Mouse (Mus musculus) midbrain, embryonic 10.5 days (tissue): ENCODE measurements around the gene Tmco1. TPM values are rescaled to one million over a fixed set of nuclear protein-coding genes. Genes with fewer than 3 reads are reported as not detected.

Experiments
- DNase-seq: peaks from one replicate; pipeline ENCODE4 v3.0.0-alpha.2; 2017; ENCODE audit warnings: low spot score
- H3K27ac ChIP-seq: fragments of 300-500 bp; sonication (generic); replicated peaks from 2 replicates; pipeline ENCODE4 v1.5.1; 2016; ENCODE audit warnings: mild to moderate bottlenecking
- H3K27me3 ChIP-seq: fragments of 300-500 bp; sonication (generic); 2 replicates; pipeline ENCODE4 v1.6.1; 2016; ENCODE audit warnings: low read depth, mild to moderate bottlenecking; ENCODE audit not compliant: poor library complexity, severe bottlenecking
- H3K36me3 ChIP-seq: fragments of 300-500 bp; sonication (generic); 2 replicates; pipeline ENCODE4 v1.6.1; 2016; ENCODE audit warnings: mild to moderate bottlenecking, moderate library complexity
- H3K4me1 ChIP-seq: fragments of 300-500 bp; sonication (generic); 2 replicates; pipeline ENCODE4 v1.6.1; 2016
- H3K4me3 ChIP-seq: fragments of 300-500 bp; sonication (generic); 2 replicates; pipeline ENCODE4 v1.5.1; 2016; ENCODE audit warnings: mild to moderate bottlenecking, moderate library complexity
- H3K9me3 ChIP-seq: fragments of 300-500 bp; sonication (generic); replicated peaks from 2 replicates; pipeline ENCODE4 v1.6.1; 2016; ENCODE audit warnings: mild to moderate bottlenecking
- WGBS: fragments of 180-500 bp; shearing (Covaris S2); methylation state at CpG from one replicate; pipeline ENCODE4 v1.1.7; 2016; 5-methylcytosine and 5-hydroxymethylcytosine counted together
- polyA plus RNA-seq: library from polyadenylated mRNA; unstranded; fragments of >200 nt; fragmentation: Nextera tagmentation; extraction: Ambion mirVana; gene quantifications from 2 replicates; pipeline ENCODE4 v1.2.1, GENCODE M21; 2016

The Tmco1 gene
- polyA plus RNA-seq, 1 experiment from 2014 or later: 87.1 TPM

- WGBS: 91% methylated on average over 5 of the region's 5 CpGs
- Histone ChIP-seq H3K36me3 (no peaks in the 10 kb centered on the region), H3K27me3 (peaks cover 43% of the 10 kb centered on the region), H3K9me3 (no peaks in the 10 kb centered on the region), H3K27ac (no peak overlapping the region), H3K4me3 (no peak overlapping the region), H3K4me1 (peaks cover 46% of the 10 kb centered on the region)
- DNase-seq: no peak
These were observed 21.0 kb upstream of the Tmco1 start for GRCm38 (mm10) chr1:167287156-167287555.

GRCm38 (mm10) chr1:167288665-167289538, 19.3 kb upstream of the Tmco1 start:
- H3K27ac ChIP-seq: peak overlapping the region; percentile 61
- 48% methylated on average over 11 of the region's 11 CpGs for WGBS
- no peak for DNase-seq

GRCm38 (mm10) chr1:167289567-167290262, 18.5 kb upstream of the Tmco1 start:
- Histone ChIP-seq H3K27me3 (peaks cover 43% of the 10 kb centered on the region), H3K9me3 (no peaks in the 10 kb centered on the region), H3K36me3 (no peaks in the 10 kb centered on the region), H3K27ac (peak overlapping the region; percentile 61), H3K4me1 (peaks cover 29% of the 10 kb centered on the region), H3K4me3 (peak overlapping the region; percentile 26)
- DNase-seq: peak; percentile 60
- WGBS: 6% methylated on average over 11 of the region's 11 CpGs

More at GRCm38 (mm10) chr1:167288665-167289538, 19.3 kb upstream of the Tmco1 start:
- Histone ChIP-seq H3K4me3 (no peak overlapping the region), H3K36me3 (no peaks in the 10 kb centered on the region), H3K4me1 (peaks cover 30% of the 10 kb centered on the region), H3K9me3 (no peaks in the 10 kb centered on the region), H3K27me3 (peaks cover 43% of the 10 kb centered on the region)

DNA sequence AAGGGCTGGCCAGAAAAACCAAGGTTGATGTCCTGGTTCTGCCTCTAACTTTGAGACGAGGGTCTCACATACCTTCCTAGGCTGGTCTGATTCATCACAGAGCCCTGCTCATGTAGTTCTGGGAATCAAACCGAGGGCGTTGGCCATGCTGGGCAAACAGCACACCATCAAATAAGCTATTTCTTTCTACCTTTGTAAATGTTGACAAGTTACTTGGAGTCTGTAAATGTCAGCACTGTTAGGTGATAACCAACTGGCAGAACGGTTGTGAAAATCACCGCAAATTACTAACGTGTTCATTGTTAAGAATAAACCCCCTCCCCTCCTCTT, 17.9 kb upstream of the Tmco1 start:
- no peaks in the 10 kb centered on the region for H3K36me3 ChIP-seq
- H3K27ac ChIP-seq: peak overlapping the region; percentile 61
- peaks cover 43% of the 10 kb centered on the region for H3K27me3 ChIP-seq
- DNase-seq: no peak
- H3K4me1 ChIP-seq: peaks cover 24% of the 10 kb centered on the region
- peak overlapping the region; percentile 26 for H3K4me3 ChIP-seq
- 33% methylated on average over 6 of the region's 6 CpGs for WGBS
- no peaks in the 10 kb centered on the region for H3K9me3 ChIP-seq

DNA sequence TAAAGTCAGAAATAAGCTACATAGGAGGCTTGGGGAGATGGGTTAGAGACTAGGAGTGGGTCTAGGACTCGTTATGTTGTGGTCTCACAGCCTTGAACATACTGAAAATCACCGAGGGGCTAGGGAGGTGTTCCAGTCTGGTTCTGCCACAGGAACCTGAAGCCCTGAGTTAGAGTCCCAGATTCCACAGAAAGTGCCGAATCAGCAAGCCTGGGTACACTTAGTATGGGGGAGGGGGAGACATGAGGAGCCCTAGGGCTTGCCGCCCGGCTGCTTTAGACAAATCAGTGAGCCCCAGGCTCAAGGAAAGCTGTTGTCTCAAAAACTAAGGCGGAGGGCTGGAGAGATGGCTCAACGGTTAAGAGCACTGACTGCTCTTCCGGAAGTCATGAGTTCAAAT, 16.6 kb upstream of the Tmco1 start:
- WGBS: 78% methylated on average over 8 of the region's 8 CpGs
- Histone ChIP-seq H3K27ac (no peak overlapping the region), H3K27me3 (peaks cover 36% of the 10 kb centered on the region), H3K9me3 (no peaks in the 10 kb centered on the region), H3K36me3 (no peaks in the 10 kb centered on the region), H3K4me1 (peaks cover 24% of the 10 kb centered on the region), H3K4me3 (no peak overlapping the region)
- DNase-seq: no peak

DNA sequence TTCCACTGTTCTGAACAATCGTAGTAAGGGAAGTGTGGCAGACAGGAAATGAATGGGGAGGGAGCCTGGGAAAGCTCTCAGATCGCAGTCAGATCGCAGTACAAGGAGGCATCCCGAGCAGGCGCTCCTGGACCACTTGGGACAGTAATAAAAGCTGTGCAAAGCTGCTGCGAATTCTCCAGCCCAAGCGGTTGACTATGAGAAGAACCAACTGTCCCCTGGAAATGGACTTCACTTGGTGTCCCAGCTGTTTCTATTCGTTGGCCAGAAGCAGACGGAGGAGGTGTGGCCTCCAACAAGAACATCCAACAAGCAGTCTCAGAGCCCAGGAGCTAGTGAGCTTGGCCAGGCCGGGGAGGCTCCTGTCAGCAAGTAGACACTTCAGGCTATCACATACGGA, 15.7 kb upstream of the Tmco1 start:
- DNase-seq: no peak
- Histone ChIP-seq H3K27me3 (peaks cover 27% of the 10 kb centered on the region), H3K27ac (no peak overlapping the region), H3K36me3 (no peaks in the 10 kb centered on the region), H3K4me1 (peaks cover 24% of the 10 kb centered on the region), H3K4me3 (no peak overlapping the region), H3K9me3 (no peaks in the 10 kb centered on the region)
- 55% methylated on average over 11 of the region's 11 CpGs for WGBS

DNA sequence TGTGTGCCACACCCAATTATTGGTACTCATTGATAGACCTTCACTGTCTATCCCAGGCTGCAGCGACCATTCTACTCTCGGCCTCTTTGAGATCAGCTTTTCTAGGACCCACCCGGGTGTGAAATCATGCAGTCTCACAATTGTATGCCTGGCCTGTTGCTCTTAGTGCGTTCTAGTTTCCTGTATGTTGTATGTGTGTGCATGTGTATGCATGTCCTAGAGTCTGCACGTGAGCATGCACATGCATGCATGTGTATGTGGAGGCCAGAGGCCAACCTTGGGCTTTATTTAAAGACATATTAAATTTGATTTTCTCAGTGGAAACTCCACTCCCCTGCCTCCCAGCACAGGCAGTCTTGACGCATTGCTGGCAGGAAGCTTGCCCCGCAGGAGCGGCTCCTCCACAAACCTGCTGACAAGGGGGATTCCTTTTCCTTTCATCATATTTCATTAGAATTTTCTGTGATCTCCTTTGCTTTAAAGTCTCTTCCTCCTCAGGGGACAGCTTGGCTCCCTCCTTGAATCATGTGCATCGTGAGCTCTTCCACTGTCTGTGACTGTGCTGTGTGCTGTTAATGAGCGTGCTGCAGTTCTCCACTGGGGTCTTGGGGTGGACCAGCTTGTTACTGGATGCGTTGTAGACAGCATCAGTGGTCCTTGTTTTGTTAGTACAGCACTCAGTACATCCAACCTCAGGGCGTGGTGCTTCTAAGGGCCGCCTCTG, 12.3 kb upstream of the Tmco1 start:
- Histone ChIP-seq H3K27me3 (no peaks in the 10 kb centered on the region), H3K4me3 (no peak overlapping the region), H3K27ac (0 out of 2 replicates have a peak overlapping the region, but pooled peaks have one; percentile 13), H3K36me3 (no peaks in the 10 kb centered on the region), H3K4me1 (0 out of 2 replicates have a peak, but pooled peaks cover 4% of the 10 kb centered on the region), H3K9me3 (no peaks in the 10 kb centered on the region)
- WGBS: 75% methylated on average over 13 of the region's 13 CpGs
- no peak for DNase-seq

DNA sequence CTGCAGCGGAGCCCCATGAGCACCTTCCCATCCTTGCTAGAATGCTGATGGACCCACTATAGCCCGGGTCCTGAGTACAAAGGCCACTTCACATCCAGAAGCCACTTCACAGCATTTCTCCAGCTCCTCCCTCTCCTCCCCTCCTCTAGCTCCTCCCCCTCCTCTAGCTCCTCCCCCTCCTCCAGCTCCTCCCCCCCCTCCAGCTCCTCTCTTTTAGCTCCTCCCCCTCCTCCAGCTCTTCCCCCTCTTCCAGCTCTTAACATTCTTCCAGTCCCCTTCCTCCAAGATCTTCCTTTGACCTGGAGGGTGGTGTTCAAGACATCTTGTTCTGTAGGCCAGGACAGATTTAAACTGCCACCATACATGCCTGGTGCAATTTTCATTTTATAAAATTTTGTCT, 8.1 kb upstream of the Tmco1 start:
- no peaks in the 10 kb centered on the region for H3K9me3 ChIP-seq
- no peaks in the 10 kb centered on the region for H3K36me3 ChIP-seq
- WGBS: 82% methylated on average over 2 of the region's 2 CpGs
- no peak for DNase-seq
- H3K4me1 ChIP-seq: peaks cover 8% of the 10 kb centered on the region
- H3K27me3 ChIP-seq: no peaks in the 10 kb centered on the region
- H3K4me3 ChIP-seq: no peak overlapping the region
- no peak overlapping the region for H3K27ac ChIP-seq

- no peaks in the 10 kb centered on the region for H3K27me3 ChIP-seq
- peaks cover 5% of the 10 kb centered on the region; the same call in 1 of the 2 replicates for H3K36me3 ChIP-seq
- no peak overlapping the region for H3K4me3 ChIP-seq
- no peak overlapping the region for H3K27ac ChIP-seq
- no peak for DNase-seq
- peaks cover 30% of the 10 kb centered on the region for H3K4me1 ChIP-seq
- no peaks in the 10 kb centered on the region for H3K9me3 ChIP-seq
- 71% methylated on average over 7 of the region's 7 CpGs for WGBS
These were observed 2.6 kb upstream of the Tmco1 start for GRCm38 (mm10) chr1:167305501-167306137.

DNA sequence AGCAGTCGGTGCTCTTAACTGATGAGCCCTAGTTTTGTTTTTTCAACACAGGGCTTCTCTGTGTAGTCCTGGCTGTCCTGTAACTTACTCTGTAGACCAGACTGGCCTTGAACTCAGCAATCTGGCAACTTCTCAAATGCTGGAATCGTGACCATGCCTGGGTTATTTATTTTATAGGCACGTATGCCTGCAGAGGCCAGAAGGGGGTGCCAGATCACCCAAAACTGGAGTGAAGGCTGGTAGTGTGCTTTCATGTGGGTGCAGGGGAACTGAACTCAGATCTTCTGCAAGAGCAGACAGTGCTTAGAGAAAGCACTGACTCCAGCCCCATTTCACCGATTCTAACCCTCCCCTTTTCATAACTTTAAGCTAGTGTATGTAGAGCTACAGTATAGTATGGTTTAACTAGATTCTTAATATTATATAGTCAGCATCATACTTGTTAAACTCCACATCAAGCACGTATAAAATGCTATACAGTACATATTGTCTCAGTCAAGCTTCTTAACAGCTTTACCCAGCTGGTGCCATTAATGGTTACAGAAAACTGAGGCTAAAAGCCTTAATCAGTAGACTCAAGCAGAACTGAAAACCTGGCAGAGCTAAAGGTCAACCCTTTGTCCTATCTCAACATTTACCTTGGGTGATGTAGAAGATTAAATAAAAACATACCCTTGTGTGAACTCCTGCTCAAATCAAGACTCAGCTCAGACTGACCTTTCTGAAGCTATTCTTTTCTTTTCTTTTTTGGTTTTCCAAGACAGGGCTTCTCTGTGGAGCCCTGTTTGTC, 1.5 kb upstream of the Tmco1 start:
- WGBS: 77% methylated on average over 5 of the region's 5 CpGs
- H3K4me3 ChIP-seq: no peak overlapping the region
- no peak overlapping the region for H3K27ac ChIP-seq
- no peaks in the 10 kb centered on the region for H3K9me3 ChIP-seq
- DNase-seq: no peak
- H3K4me1 ChIP-seq: peaks cover 30% of the 10 kb centered on the region
- peaks cover 9% of the 10 kb centered on the region; the same call in 1 of the 2 replicates for H3K36me3 ChIP-seq
- H3K27me3 ChIP-seq: no peaks in the 10 kb centered on the region

DNA sequence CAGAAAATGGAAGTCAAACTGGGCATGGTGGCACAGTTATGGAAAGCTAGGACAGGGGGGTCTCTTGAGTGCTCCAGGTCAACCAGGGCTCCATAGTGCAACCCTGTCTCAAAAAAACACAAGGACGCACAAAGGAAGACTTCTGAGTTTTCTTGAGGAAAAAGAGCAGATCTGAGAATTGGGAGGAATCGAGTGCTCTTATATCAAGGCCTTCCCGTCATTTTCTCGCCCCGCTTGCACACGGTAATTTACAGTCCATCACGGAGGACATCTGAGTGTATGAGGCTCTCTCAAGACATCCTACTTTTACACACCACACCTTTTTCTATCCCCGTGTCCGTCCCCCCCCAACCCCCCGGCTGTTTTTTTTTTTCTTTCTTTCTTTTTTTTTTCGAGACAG, 504 bp upstream of the Tmco1 start:
- no peak for DNase-seq
- peak overlapping the region; percentile 98 for H3K27ac ChIP-seq
- H3K9me3 ChIP-seq: no peaks in the 10 kb centered on the region
- no peaks in the 10 kb centered on the region for H3K27me3 ChIP-seq
- H3K4me1 ChIP-seq: peaks cover 30% of the 10 kb centered on the region
- peak overlapping the region; percentile 83 for H3K4me3 ChIP-seq
- H3K36me3 ChIP-seq: peaks cover 18% of the 10 kb centered on the region
- WGBS: 67% methylated on average over 11 of the region's 11 CpGs

DNA sequence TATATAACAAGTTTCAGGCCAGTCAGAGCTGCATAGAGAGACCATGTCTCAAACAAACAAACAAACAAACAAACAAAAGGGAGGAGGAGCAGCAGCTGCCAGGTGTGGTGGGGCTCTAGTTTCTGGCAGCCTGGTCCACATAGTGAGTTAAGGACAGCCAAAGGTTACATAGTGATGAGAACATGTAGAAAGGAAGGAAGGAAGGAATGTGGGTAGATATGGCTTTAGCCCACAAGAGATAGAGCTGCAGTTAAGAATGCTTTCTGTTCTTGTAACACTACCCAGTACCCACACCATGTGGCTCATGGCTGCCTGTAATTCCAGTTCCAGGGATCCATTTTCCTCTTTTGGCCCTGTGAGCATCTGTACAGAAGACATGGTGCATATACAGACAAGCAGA, 4.2 kb downstream of the Tmco1 start:
- Histone ChIP-seq H3K27me3 (no peaks in the 10 kb centered on the region), H3K27ac (no peak overlapping the region), H3K4me3 (no peak overlapping the region), H3K9me3 (no peaks in the 10 kb centered on the region), H3K4me1 (peaks cover 16% of the 10 kb centered on the region), H3K36me3 (peaks cover 56% of the 10 kb centered on the region)
- no peak for DNase-seq
